Mouse (Mus musculus) ES-CJ7 (cell line): ENCODE measurements around the gene Gab2.

Experiments
- DNase-seq: peaks from one replicate; pipeline ENCODE4 v3.0.0; 2011; ENCODE audit warnings: low read depth, low spot score

The Gab2 gene

GRCm38 (mm10) chr7:97251638-97252037, 170.3 kb downstream of the Gab2 start:
- no peak for DNase-seq

- DNase-seq, result no peak
Observed at GRCm38 (mm10) chr7:97262541-97262940, 181.2 kb downstream of the Gab2 start.

GRCm38 (mm10) chr7:97270367-97270766, 189.0 kb downstream of the Gab2 start:
- DNase-seq, result no peak

GRCm38 (mm10) chr7:97271068-97271467, 189.7 kb downstream of the Gab2 start:
- DNase-seq, result no peak

DNA sequence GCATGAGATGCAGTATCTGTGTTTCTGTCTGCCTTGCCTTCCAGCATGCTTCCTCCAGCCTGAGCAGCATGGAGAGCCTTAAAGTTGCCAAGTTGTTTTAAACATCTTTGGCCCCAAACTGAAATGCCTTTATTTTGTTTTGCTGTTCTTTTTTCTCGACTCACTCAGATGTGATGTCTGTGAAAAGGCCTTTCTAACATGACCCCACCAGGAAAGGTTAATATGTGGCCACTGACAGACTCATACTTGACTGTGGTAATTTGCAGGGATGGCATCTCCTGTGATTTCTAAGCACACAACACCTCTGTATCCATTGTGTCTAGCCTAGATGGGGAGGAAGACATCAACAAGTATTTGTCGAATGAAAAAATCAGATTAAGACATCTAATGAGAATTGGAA, 215.6 kb downstream of the Gab2 start:
- no peak for DNase-seq

DNA sequence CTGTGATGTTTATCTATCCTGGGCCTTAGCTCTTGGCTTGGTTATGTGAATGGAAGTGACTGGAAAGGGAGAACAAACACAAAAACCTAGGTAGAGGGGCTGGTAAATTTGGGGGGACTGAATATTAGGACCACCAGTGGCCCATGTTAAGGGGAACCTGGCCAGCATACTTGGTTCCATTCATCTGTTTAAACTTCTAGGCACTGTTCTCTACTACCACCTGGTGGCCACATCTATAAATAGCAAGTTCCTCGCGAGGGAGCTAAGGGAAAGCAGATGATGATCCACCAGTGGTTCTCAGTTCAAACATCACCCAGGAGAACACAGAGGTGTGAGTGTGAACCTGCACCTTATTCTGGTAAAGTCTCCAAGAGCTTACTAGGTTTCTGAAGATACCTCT, 216.1 kb downstream of the Gab2 start:
- DNase-seq, result peak; percentile 62

GRCm38 (mm10) chr7:97298279-97298678, 216.9 kb downstream of the Gab2 start:
- no peak for DNase-seq

GRCm38 (mm10) chr7:97298943-97299342, 217.6 kb downstream of the Gab2 start:
- DNase-seq, result no peak

DNA sequence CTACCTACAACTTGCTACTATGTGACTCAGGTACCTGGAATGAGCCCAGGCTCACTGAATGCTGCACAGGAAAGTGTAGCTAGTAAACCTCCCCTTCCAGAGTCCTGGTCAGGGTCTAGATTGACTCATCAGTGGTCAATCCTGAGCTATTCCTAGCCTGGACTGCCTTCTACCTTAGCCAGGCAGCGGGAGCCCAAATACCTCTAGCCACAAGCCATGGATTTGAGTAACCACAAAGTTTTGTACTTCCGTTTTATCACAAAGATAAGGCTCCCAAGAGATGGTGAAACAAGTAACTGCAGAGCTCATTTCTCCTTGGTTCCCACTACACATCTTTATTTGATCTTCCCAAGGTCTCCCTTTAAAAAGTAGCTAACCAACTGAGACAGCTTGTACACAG, 219.5 kb downstream of the Gab2 start:
- DNase-seq, result no peak

DNA sequence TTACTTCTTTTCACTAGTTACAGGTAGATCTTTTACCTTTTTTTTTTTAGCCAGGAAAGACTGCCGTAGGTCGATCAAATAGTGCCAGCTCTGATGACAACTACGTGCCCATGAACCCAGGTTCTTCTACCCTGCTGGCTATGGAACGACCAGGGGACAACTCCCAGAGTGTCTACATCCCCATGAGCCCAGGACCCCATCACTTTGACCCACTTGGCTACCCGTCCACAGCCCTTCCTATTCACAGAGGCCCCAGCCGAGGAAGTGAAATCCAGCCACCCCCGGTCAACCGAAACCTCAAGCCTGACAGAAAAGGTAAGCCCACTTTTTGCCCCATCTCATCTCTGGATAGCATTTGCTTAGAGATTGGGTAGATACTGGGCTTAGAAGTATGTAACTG, 219.9 kb downstream of the Gab2 start:
- DNase-seq, result no peak

- DNase-seq, result no peak
Observed at GRCm38 (mm10) chr7:97302261-97302660, 220.9 kb downstream of the Gab2 start.

DNA sequence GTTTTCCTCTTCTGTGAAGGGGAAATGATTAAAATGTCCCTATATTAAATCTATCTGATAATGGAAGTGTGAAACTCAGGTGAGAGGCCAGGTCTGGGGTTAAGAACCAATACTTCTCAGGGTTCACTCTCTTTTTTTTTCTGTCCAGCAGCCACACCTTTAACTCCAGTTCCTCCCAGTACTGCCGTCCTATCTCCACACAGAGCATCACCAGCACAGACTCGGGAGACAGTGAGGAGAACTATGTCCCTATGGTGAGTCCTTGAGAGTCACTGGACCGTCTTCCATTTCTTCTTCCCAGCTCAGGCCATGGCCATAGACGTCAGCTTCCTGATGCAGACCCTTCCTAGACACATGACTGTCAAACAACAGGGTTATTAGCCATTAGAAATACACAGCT, 221.5 kb downstream of the Gab2 start:
- DNase-seq, result no peak

DNA sequence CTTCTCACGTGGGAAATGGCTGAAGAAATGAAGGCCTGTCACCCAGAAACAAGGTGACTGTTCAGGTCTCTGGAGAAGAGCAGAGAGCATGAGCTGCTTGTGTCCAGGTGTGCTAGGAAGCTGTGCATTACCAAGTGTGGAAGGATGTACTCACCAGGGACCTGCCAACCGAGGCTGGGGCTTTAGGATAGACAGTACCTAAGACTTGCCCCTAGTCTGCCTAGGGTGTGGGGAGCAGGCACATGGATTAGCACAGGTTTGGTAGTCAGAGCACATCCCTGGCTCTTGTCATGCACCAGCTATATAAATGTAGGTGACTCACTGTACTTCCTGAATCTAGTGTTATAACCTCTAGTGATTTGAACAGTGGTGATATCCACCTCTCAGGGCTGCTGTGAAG, 222.2 kb downstream of the Gab2 start:
- DNase-seq, result no peak

DNA sequence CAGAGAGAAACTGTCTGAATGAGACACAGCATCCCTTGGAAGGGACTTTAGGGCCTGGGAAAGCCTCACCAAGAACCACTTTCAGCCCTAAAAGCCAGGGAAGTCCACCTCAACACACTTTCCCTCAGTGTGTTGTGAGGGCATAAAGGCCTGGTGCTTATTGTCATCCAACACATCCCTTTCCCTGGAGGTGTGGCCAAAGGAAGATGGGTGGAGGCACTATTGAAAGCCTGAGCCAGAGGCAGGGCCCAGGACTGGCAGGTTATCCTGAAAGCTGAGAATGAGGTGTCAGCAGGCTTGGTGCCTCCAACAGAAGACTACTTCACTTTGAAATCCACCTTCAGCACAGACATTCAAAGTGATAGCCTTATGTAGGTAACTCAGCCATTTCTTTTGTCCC, 223.1 kb downstream of the Gab2 start:
- DNase-seq, result no peak

- no peak for DNase-seq
Observed at GRCm38 (mm10) chr7:97305206-97305605, 223.8 kb downstream of the Gab2 start.

DNA sequence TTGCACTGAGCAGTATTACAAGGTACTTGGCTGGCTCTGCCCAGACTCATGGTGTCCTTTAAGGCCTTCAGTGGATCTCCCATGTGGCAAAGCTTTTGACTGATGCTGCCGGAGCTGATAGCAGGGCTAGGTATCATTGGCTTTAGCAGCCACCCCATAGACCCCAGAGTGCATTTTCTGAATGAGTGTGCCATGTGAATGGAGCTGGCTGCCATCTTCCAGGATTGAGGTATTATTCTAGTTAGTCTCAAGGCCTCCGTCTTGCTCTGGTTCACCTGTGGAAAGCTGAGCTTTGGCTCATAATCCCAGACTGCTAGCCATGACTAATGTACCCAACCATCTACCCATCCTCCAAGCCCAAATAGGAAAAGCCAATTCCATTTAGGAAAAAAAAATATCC, 225.4 kb downstream of the Gab2 start:
- no peak for DNase-seq

GRCm38 (mm10) chr7:97307546-97307945, 226.2 kb downstream of the Gab2 start:
- DNase-seq, result no peak

DNA sequence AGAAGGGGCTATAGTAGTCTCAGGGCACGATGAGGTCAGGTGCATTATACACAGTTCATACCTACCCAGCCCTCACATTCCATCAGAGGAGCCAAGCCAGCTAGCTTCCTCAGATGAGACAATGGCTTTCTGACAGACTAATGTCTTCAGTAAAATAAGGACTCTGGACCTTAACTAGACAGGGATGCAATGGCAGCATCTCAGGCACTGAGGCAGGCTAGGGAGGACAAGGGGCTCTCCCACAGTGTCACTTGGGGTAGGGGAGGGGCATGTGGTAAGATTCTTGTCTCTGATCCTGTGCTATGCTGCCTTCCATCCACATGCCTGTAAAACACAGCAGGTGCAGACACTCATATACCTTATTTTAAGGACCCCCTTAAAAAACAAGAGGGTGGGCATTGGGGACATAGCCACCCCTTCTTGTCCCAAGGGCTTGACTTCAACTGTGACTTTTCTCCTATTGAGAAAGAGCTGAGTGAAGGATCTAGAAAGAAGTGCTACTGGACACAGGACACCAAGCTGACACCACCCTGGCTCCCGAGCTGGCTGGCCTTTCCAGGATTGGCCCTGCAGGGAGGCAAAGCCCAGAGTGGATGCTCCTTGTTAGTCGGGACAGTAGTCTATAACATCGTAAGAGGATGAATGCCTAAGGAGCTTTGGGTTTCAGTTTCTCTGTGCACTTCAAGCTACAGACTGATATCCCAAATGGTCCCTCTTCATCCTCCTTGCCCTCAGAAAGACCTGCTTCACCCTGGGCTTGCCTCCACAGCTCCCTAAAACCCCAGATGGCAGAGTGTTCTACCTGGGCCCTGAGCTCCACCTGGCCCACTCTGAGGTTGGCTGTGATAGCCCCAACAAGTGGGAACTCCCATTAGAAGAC, 228.3 kb downstream of the Gab2 start:
- DNase-seq, result no peak

DNA sequence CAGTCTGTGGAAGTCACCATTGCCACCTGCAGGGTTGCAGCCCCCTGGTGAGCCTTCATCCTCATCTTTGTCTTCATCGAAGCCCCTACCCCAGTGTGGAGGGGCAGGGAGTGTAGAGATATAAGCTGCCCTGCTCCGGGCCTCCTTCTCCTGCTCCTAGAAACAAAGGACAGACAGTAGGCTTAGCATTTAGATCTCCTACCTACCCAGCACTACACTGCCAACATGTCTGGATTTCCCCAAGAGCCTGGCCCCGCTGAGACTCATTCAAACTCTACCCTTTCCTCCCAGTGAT, 228.9 kb downstream of the Gab2 start:
- DNase-seq, result no peak

- DNase-seq, result no peak
Observed at GRCm38 (mm10) chr7:97311620-97312019, 230.2 kb downstream of the Gab2 start.

- DNase-seq, result no peak
Observed at GRCm38 (mm10) chr7:97312196-97312595, 230.8 kb downstream of the Gab2 start.

DNA sequence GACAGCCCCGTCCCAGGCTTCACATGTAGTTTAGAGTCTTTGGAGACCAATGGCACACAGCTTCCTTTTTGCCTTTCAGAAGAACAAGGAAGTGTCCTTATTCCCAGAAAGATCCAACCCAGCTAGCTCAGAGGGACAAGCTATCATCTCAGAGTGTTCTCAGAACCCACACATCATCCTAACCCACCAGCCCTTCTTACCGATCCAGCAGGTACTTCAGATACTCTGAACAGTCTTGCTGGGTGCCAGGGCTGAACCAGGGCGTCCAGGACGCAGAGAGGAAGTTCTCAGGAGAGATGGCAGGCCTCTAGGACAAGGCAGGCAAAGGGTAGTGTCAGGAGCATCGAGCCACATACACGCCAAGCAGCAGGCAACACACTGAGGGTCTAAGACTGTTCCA, 231.5 kb downstream of the Gab2 start:
- no peak for DNase-seq

DNA sequence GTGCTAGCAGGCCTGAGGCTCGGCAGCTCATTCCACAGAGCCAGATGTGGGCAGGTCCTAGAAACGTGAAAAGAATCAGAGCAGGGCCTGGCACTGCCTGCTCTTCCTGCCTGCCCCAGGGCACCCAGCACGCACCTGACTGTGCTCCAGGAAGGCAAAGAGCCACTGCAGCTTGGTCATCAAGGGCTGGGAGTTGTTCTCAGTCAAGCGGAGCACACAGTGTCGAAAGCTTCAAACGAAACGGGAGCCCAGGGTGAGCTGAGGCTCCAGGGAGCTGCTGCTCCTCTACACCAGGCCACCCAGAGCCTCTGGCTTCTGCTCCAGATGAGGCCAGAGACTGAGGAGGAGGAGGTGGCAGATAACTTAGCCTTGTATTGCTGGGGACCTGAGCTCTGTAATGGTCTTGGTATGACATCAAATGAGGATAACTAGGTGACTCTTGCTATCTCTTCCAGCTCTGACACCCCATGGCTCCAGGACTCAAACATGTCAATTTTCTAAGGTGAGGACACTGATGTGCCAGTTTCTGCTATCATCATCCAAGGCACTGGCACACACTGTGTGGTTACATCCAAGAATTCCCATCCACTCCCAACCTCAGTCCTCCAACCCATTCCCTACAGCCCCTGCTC, 232.1 kb downstream of the Gab2 start:
- no peak for DNase-seq

DNA sequence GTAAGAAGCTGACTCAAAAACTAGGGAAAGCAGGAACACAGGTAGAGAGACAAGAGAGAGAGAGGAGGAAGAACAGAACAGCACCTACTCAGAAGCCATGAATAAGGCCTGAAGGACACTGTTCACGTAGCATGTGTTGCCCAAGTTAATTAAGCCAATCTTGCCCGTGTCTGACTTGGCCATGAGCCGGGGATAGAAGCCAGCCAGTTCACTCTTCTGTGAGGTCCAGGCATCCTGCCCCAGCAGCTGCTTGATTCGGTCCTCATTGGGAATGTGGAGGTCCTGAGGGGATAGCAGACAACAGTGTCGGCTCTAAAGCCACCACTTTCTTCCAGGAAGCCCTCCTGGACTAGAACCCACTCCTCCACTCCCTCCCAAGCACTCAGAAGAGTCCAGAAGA, 233.3 kb downstream of the Gab2 start:
- no peak for DNase-seq
